ENCODE assay signal across 9 mouse cellular contexts in the genomic region with DNA sequence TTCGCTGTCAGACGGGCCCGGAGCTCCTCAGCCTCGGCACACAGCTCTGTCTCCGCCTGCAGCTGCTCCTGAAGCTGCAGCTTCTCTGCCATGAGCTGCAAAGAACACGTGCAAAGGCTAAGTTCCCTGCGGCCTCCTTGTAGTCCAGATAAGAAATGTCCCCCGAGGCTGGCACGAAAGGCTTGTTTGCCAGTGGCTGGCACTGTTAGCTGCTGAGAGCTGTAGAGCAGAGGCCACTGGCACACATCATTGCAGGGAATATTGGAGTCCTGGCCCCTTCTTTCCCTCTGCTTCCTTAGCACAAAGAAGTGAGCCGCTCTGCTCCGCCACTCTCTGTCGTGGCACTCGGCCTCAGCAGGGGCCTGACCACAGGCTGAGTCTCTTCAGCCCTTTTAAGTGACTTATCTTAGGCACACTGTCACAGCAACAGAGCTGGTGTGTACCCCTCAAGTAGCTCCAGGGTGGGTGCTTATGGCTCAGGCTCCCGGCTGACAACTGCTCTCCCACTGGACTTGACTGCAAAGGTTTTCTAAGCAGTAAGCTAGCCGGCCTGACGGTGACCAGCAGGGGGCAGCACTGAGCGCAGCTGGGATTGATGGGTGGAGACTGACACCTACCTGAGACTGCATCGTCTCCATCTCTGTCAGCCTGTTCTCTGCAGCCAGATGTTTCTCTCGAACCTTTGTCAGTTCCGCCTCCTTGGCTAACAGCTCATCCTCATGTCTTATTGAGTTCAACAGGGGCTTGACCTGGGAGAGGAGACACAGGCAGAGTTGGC. TPM values are rescaled to one million over a fixed set of nuclear protein-coding genes. Genes with fewer than 3 reads are reported as not detected.
DNase-seq lines count a peak whose midpoint lies in the region; ATAC-seq lines count a peak whose summit lies in the region.
"Had no signal": no experiment of that assay in that cellular context is flagged by ENCODE, and none has a peak within 500 bp of the region (broad histone marks: within the 10 kb centered on the region; RNA-seq: fewer than 3 reads in every experiment).

No protein-coding gene starts in this region.

- WGBS in heart, embryonic 13.5 days = 65% methylated on average over 20 of the region's 20 CpGs

- H3K4me3 ChIP-seq in heart, embryonic 13.5 days = no peak overlapping the region

- no peaks in the 10 kb centered on the region for H3K27me3 ChIP-seq in heart, embryonic 13.5 days (replicated peaks)

- H3K9ac ChIP-seq in heart, embryonic 13.5 days = no peak overlapping the region

- H3K27ac ChIP-seq in heart, embryonic 13.5 days (replicated peaks) = no peak overlapping the region

- DNase-seq in ES-CJ7 (ENCODE audit: low read depth, low spot score) = peak; percentile 90
- DNase-seq in adrenal gland, postnatal 14 days = peak; percentile 91
- DNase-seq in embryo, embryonic 11.5 days (ENCODE audit: low read depth, low spot score) = peak; percentile 57
- DNase-seq in layer of hippocampus, postnatal 14 days (ENCODE audit: low spot score in 2 of 2) = peak; percentile 68
- DNase-seq in lung, postnatal 14 days = peak; percentile 88
- peak; percentile 85 for DNase-seq in right cerebral cortex, postnatal 4 days
- peak; percentile 67 for DNase-seq in yolk sac, embryonic 10.5 days (ENCODE audit: low spot score)

- no peaks in the 10 kb centered on the region for H3K4me1 ChIP-seq in heart, embryonic 13.5 days

- H3K36me3 ChIP-seq in heart, embryonic 13.5 days = peaks cover 99% of the 10 kb centered on the region

- H3K4me2 ChIP-seq in heart, embryonic 13.5 days = no peak overlapping the region

- ATAC-seq in heart, embryonic 13.5 days (ENCODE audit: extremely low read depth, insufficient number of reproducible peaks, low FRiP score, low TSS enrichment) = 0 out of 2 replicates have a peak, but pooled peaks have one; percentile 13

- no peaks in the 10 kb centered on the region for H3K9me3 ChIP-seq in heart, embryonic 13.5 days

RNA-seq across cellular contexts. Expression of a gene that starts 18.6 kb away (rescaled TPM):
- total RNA-seq in adrenal gland, postnatal 14 days (2021) = 0.30 and 1.7 TPM in 2 replicates
- polyA plus RNA-seq in heart, embryonic 13.5 days (2015; fragmentation: Nextera tagmentation; extraction: Ambion mirVana) = 0.32 and 0.78 TPM in 2 replicates
- total RNA-seq in layer of hippocampus, postnatal 14 days (2021) = 1 to 10 TPM in 1 of 2 experiments, under 1 TPM in 1; 0.97 to 1.6 TPM

RNA-seq across cellular contexts. Expression of a gene that starts 46.5 kb away (rescaled TPM):
- total RNA-seq in adrenal gland, postnatal 14 days (2021) = 0.33 and 0.71 TPM in 2 replicates
- 0.20 TPM in 1 of 2 replicates, not detected in the other for polyA plus RNA-seq in heart, embryonic 13.5 days (2015; fragmentation: Nextera tagmentation; extraction: Ambion mirVana)
- total RNA-seq in layer of hippocampus, postnatal 14 days (2021) = not detected
- total RNA-seq: left cerebral cortex, adult 8-10 months had no signal
